Mouse (Mus musculus) ES-Bruce4 (cell line): ENCODE data around the gene Cdc14a. TPM values are rescaled to one million over a fixed set of nuclear protein-coding genes. Genes with fewer than 3 reads are reported as not detected.
"Not testable (repeated sequence)": the region's sequence is repeated elsewhere in the genome, so short reads cannot be mapped to it uniquely, and the experiment has no call there.

Experiments
- H3K27ac ChIP-seq: 2 replicates; pipeline ENCODE4 v1.5.1; 2012; ENCODE audit warnings: low read length, inconsistent platforms; ENCODE audit not compliant: insufficient read depth
- H3K27me3 ChIP-seq: 2 replicates; pipeline ENCODE4 v1.6.1; 2012; ENCODE audit warnings: mild to moderate bottlenecking, low read length, inconsistent platforms; ENCODE audit not compliant: control insufficient read depth, poor library complexity, insufficient read depth, severe bottlenecking
- H3K36me3 ChIP-seq: 2 replicates; pipeline ENCODE4 v1.6.1; 2012; ENCODE audit warnings: inconsistent platforms, mild to moderate bottlenecking, low read length, moderate library complexity; ENCODE audit not compliant: control insufficient read depth, poor library complexity, insufficient read depth, severe bottlenecking
- H3K4me1 ChIP-seq: one replicate; pipeline ENCODE4 v1.8.1; 2011; ENCODE audit warnings: low read length; ENCODE audit not compliant: control insufficient read depth, insufficient read depth
- H3K4me3 ChIP-seq: 2 replicates; pipeline ENCODE4 v1.5.1; 2011; ENCODE audit warnings: low read depth, mild to moderate bottlenecking, low read length
- H3K9ac ChIP-seq: 2 replicates; pipeline ENCODE4 v1.6.1; 2012; ENCODE audit warnings: low read depth, mild to moderate bottlenecking, inconsistent platforms; ENCODE audit not compliant: poor library complexity, severe bottlenecking
- H3K9me3 ChIP-seq: replicated peaks from 2 replicates; pipeline ENCODE4 v1.6.1; 2012; ENCODE audit warnings: mild to moderate bottlenecking, low read length, inconsistent platforms; ENCODE audit not compliant: control insufficient read depth, poor library complexity, insufficient read depth, severe bottlenecking
- CTCF ChIP-seq: IDR thresholded peaks from one replicate; pipeline ENCODE4 v1.8.1; 2011; ENCODE audit warnings: low read depth, low read length
- EP300 ChIP-seq: IDR thresholded peaks from 2 replicates; pipeline ENCODE4 v1.6.1; 2011; ENCODE audit warnings: low read depth, low read length; ENCODE audit not compliant: insufficient read depth
- POLR2A ChIP-seq: IDR thresholded peaks from one replicate; pipeline ENCODE4 v1.8.1; 2011; ENCODE audit warnings: low read length; ENCODE audit not compliant: insufficient read depth
- polyA plus RNA-seq: library from polyadenylated mRNA; stranded (reverse); fragments of >200 nt; gene quantifications from 2 replicates; pipeline ENCODE4 v1.2.4, GENCODE M21; 2011; ENCODE audit warnings: low read depth; ENCODE audit not compliant: missing spikeins, insufficient read depth, insufficient read length

Cdc14a gene
- polyA plus RNA-seq, 1 experiment, result 3.6 TPM

- Histone ChIP-seq H3K4me1 (no peaks in the 10 kb centered on the region), H3K4me3 (no peak overlapping the region), H3K27me3 (no peaks in the 10 kb centered on the region), H3K9ac (no peak overlapping the region), H3K27ac (no peak overlapping the region), H3K9me3 (no peaks in the 10 kb centered on the region), H3K36me3 (no peaks in the 10 kb centered on the region)
- TF ChIP-seq CTCF (no peak), POLR2A (no peak), EP300 (no peak)
Observed at GRCm38 (mm10) chr3:116355026-116355788, 68.6 kb downstream of the Cdc14a start.

DNA sequence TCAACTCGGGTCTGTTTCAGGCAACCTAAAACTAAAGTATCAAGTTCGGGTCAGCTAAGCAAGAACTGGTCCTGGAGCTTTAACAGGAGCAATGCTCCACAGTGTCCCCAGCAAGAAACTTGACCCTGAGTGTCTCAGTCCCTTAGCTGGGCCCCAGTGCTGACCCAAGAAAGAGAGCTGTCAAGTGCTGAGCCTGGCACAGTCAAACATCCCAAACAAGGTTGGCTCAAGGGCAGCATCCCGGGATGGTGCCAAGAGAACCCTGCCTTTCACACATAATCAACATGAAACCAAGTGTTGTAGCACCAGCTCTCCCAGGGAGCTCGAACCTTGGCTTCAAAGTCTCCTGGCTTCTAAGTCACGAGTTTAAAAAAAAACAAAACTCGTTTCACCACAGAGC lies 71.3 kb downstream of the Cdc14a start:
- Histone ChIP-seq H3K4me1 (no peaks in the 10 kb centered on the region), H3K4me3 (no peak overlapping the region), H3K27me3 (no peaks in the 10 kb centered on the region), H3K9me3 (no peaks in the 10 kb centered on the region), H3K36me3 (no peaks in the 10 kb centered on the region), H3K27ac (no peak overlapping the region), H3K9ac (no peak overlapping the region)
- TF ChIP-seq EP300 (no peak), POLR2A (no peak), CTCF (no peak)

DNA sequence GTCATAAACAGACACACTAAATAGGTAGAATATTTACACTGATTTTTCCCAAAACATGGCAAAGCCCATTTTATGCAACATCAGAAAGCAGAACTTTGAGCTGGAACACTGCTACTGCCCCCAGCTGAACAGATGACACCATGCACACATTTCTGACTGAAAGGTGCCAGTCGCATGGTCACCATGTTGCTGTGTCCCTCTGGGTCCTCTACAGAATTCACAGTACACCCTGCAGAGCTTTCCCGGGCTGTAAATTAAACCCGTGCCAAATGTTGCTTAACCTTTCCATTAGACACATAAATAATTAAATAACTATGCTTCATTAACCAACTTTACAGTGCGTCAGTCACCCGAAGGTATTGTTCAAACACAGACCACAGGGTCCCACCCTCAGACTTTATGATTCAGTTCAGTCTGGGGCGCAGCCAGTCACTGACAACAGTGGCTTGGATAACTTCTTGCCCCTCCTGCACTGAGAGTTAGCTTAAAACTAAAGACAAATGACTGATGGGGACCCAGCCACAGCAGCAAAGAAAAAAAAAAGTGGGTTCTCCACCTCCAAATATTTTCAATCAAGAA lies 73.4 kb downstream of the Cdc14a start:
- TF ChIP-seq CTCF, result no peak
- TF ChIP-seq POLR2A, result no peak
- TF ChIP-seq EP300, result no peak
- Histone ChIP-seq H3K27ac (no peak overlapping the region), H3K36me3 (no peaks in the 10 kb centered on the region), H3K4me1 (no peaks in the 10 kb centered on the region), H3K9ac (no peak overlapping the region), H3K27me3 (no peaks in the 10 kb centered on the region), H3K4me3 (no peak overlapping the region), H3K9me3 (no peaks in the 10 kb centered on the region)

DNA sequence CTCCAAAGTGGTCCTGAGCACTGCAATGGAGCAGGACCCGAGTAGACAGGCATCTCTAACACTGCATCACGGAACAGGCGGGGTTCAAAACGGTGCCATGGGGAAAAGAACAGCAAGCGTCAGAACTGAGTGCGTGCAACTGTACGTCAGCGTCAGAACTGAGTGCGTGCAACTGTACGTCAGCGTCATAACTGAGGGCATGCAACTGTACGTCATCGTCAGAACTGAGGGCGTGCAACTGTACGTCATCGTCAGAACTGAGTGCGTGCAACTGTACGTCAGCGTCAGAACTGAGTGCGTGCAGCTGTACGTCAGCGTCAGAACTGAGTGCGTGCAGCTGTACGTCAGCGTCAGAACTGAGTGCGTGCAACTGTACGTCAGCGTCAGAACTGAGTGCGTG lies 76.3 kb downstream of the Cdc14a start:
- H3K4me3 ChIP-seq, H3K36me3 ChIP-seq: not testable (repeated sequence)

GRCm38 (mm10) chr3:116345245-116345644 lies 78.6 kb downstream of the Cdc14a start:
- no peaks in the 10 kb centered on the region for H3K9me3 ChIP-seq
- TF ChIP-seq CTCF (no peak), EP300 (no peak), POLR2A (no peak)
- H3K27me3 ChIP-seq, result no peaks in the 10 kb centered on the region
- no peaks in the 10 kb centered on the region for H3K4me1 ChIP-seq
- H3K27ac ChIP-seq, result no peak overlapping the region
- no peak overlapping the region for H3K4me3 ChIP-seq
- no peaks in the 10 kb centered on the region for H3K36me3 ChIP-seq
- H3K9ac ChIP-seq, result no peak overlapping the region

More for the DNA sequence above, 76.3 kb downstream of the Cdc14a start:
- H3K27ac ChIP-seq, H3K9me3 ChIP-seq, H3K4me1 ChIP-seq, H3K9ac ChIP-seq, H3K27me3 ChIP-seq: not testable (repeated sequence)

DNA sequence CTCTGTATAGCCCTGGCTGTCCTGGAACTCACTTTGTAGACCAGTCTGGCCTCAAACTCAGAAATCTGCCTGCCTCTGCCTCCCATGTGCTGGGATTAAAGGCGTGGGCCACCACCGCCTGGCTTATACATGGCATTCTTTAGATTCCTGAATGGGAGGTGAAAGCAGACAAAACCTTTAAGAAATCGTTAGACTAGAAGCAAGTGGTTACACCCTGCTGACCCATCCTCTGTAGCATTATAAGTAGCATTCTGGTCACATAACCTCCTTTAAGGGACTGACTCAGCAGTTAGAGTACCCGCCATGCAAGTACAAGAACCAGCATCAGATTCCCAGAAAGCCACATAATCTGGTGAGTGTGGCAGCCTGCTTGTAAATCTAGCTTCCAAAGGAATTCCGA lies 81.6 kb downstream of the Cdc14a start:
- Histone ChIP-seq H3K9ac (no peak overlapping the region), H3K36me3 (no peaks in the 10 kb centered on the region), H3K27ac (no peak overlapping the region), H3K4me3 (no peak overlapping the region), H3K9me3 (no peaks in the 10 kb centered on the region), H3K4me1 (no peaks in the 10 kb centered on the region), H3K27me3 (no peaks in the 10 kb centered on the region)
- TF ChIP-seq EP300, result no peak
- TF ChIP-seq POLR2A, result no peak
- TF ChIP-seq CTCF, result no peak
